Mouse (Mus musculus): ENCODE measurements around the gene Olfr70. TPM values are rescaled to one million over a fixed set of nuclear protein-coding genes. Genes with fewer than 3 reads are reported as not detected.

Olfr70 gene
- polyA plus RNA-seq, 1 experiment from 2014 or later, result not detected

GRCm38 (mm10) chr4:43703439-43703838, 2.8 kb upstream of the Olfr70 start:
- WGBS, result 75% methylated on average over 6 of the region's 6 CpGs
- ATAC-seq, result no peak

DNA sequence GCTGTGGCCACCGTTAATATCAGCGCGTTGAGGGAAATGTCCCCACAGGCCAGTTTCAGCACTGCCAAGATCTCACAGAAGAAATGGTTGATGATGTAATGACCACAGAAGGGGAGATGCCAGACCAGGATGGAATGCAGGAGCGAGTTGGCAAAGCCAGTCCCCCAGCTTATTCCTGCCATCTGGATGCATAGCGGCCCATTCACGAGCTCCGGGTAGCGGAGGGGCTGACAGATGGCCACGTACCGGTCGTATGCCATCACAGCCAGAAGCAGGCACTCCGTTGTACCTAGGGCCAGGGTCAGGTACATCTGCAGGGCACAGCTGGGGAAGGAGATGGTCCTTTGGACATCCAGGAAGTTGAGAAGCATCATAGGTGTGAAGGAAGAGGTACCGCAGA, 4.0 kb downstream of the Olfr70 start:
- Histone ChIP-seq H3K36me3 (no peaks in the 10 kb centered on the region), H3K4me1 (replicated peaks) (0 out of 2 replicates have a peak, but pooled peaks cover 3% of the 10 kb centered on the region), H3K4me3 (replicated peaks) (no peak overlapping the region), H3K27me3 (replicated peaks) (no peaks in the 10 kb centered on the region), H3K4me2 (replicated peaks) (no peak overlapping the region), H3K27ac (no peak overlapping the region), H3K9ac (no peak overlapping the region), H3K9me3 (no peaks in the 10 kb centered on the region)
- ATAC-seq, result no peak
- WGBS, result 90% methylated on average over 13 of the region's 13 CpGs

More at GRCm38 (mm10) chr4:43703439-43703838, 2.8 kb upstream of the Olfr70 start:
- no peak overlapping the region for H3K9ac ChIP-seq
- no peak overlapping the region for H3K4me2 ChIP-seq (replicated peaks)
- no peak overlapping the region for H3K4me3 ChIP-seq (replicated peaks)
- no peaks in the 10 kb centered on the region for H3K9me3 ChIP-seq
- H3K36me3 ChIP-seq, result no peaks in the 10 kb centered on the region
- H3K27ac ChIP-seq, result no peak overlapping the region
- no peaks in the 10 kb centered on the region for H3K4me1 ChIP-seq (replicated peaks)
- no peaks in the 10 kb centered on the region for H3K27me3 ChIP-seq (replicated peaks)

DNA sequence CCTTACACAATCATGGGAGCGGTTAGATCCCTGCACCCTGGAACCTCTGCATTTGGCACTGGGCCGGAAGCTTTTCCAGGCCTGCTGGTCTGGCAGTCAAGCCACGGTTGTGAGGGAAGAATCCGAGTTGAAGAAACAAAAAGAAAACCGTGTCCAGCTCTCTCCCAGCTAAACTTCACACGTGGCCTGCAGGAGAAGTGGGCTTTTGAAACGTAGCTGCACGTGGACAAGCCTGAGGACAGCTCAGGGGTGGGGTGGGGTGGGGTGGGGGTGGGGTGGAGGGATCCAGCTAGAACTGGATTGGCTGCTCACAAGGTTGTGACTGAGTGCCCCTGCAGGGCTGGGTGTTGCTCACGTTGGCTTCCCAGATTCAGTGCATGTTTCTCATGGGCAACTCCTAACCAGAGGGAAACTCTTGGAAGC, 5.3 kb downstream of the Olfr70 start:
- no peak overlapping the region for H3K4me2 ChIP-seq (replicated peaks)
- no peak overlapping the region for H3K27ac ChIP-seq
- peak; percentile 86 for ATAC-seq
- H3K9me3 ChIP-seq, result no peaks in the 10 kb centered on the region
- H3K4me1 ChIP-seq (replicated peaks), result 0 out of 2 replicates have a peak, but pooled peaks cover 3% of the 10 kb centered on the region
- no peaks in the 10 kb centered on the region for H3K27me3 ChIP-seq (replicated peaks)
- WGBS, result 24% methylated on average over 9 of the region's 9 CpGs
- H3K36me3 ChIP-seq, result no peaks in the 10 kb centered on the region
- H3K9ac ChIP-seq, result no peak overlapping the region
- H3K4me3 ChIP-seq (replicated peaks), result no peak overlapping the region

GRCm38 (mm10) chr4:43694439-43695248, 6.0 kb downstream of the Olfr70 start:
- no peaks in the 10 kb centered on the region for H3K27me3 ChIP-seq (replicated peaks)
- ATAC-seq, result no peak
- H3K9ac ChIP-seq, result no peak overlapping the region
- 0 out of 2 replicates have a peak, but pooled peaks cover 2% of the 10 kb centered on the region for H3K36me3 ChIP-seq
- H3K9me3 ChIP-seq, result no peaks in the 10 kb centered on the region
- 76% methylated on average over 1 of the region's 1 CpGs for WGBS
- H3K4me2 ChIP-seq (replicated peaks), result no peak overlapping the region
- H3K4me1 ChIP-seq (replicated peaks), result 0 out of 2 replicates have a peak, but pooled peaks cover 3% of the 10 kb centered on the region
- no peak overlapping the region for H3K27ac ChIP-seq
- no peak overlapping the region for H3K4me3 ChIP-seq (replicated peaks)

DNA sequence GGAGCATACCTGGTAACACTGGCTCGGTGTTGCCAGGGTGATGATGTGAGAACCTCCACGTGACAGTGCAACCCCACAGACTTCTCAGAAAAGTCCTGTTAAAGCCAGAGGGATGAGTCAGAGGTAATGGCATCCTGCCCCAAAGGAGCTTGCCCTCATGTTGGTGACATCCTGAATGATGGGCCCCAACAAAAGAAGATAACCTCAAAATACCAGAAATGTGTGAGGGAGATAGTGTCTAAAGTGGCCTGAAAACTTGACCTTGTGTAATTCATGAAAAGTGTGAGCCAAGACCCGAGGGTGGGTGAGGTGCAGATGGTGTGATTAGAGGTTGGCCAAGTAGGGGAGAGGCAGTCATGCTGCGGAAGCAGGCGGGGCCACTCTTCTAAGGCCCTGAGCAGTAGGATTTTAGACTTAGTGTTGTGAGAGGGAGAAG, 6.8 kb downstream of the Olfr70 start:
- Histone ChIP-seq H3K4me3 (replicated peaks) (no peak overlapping the region), H3K9ac (no peak overlapping the region), H3K27me3 (replicated peaks) (no peaks in the 10 kb centered on the region), H3K27ac (no peak overlapping the region), H3K4me2 (replicated peaks) (no peak overlapping the region), H3K36me3 (0 out of 2 replicates have a peak, but pooled peaks cover 2% of the 10 kb centered on the region), H3K9me3 (no peaks in the 10 kb centered on the region), H3K4me1 (replicated peaks) (0 out of 2 replicates have a peak, but pooled peaks cover 3% of the 10 kb centered on the region)
- 0 out of 2 replicates have a peak, but pooled peaks have one; percentile 63 for ATAC-seq
- 64% methylated on average over 5 of the region's 5 CpGs for WGBS

- no peak overlapping the region for H3K4me2 ChIP-seq (replicated peaks)
- no peak overlapping the region for H3K27ac ChIP-seq
- H3K27me3 ChIP-seq (replicated peaks), result no peaks in the 10 kb centered on the region
- H3K36me3 ChIP-seq, result 0 out of 2 replicates have a peak, but pooled peaks cover 2% of the 10 kb centered on the region
- H3K4me1 ChIP-seq (replicated peaks), result 0 out of 2 replicates have a peak, but pooled peaks cover 3% of the 10 kb centered on the region
- 75% methylated on average over 5 of the region's 5 CpGs for WGBS
- no peaks in the 10 kb centered on the region for H3K9me3 ChIP-seq
- H3K4me3 ChIP-seq (replicated peaks), result no peak overlapping the region
- H3K9ac ChIP-seq, result no peak overlapping the region
- ATAC-seq, result no peak
These were observed 9.6 kb downstream of the Olfr70 start for GRCm38 (mm10) chr4:43691026-43691425.

DNA sequence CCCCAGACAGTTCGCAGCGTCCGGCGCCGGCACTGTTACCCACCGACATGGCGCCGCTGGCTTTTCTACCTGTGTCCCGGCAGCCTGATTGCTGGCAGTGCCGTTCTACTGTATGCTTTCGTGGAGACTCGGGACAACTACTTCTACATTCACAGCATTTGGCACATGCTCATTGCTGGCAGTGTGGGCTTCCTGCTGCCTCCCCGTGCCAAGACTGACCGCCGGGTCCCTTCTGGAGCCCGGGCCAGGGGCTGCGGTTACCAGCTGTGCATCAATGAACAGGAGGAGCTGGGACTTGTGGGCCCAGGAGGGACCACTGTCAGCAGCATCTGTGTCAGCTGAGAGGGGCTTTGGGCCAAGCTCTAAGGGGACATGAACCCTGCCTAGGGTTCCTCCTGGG, 10.6 kb downstream of the Olfr70 start:
- 94% methylated on average over 17 of the region's 17 CpGs for WGBS
- Histone ChIP-seq H3K27ac (no peak overlapping the region), H3K4me2 (replicated peaks) (no peak overlapping the region)

GRCm38 (mm10) chr4:43679416-43680043, 21.1 kb downstream of the Olfr70 start:
- Histone ChIP-seq H3K27me3 (replicated peaks) (no peaks in the 10 kb centered on the region), H3K4me2 (replicated peaks) (no peak overlapping the region), H3K9ac (no peak overlapping the region), H3K27ac (no peak overlapping the region), H3K4me3 (replicated peaks) (no peak overlapping the region), H3K4me1 (replicated peaks) (0 out of 2 replicates have a peak, but pooled peaks cover 4% of the 10 kb centered on the region), H3K36me3 (peaks cover 6% of the 10 kb centered on the region; the same call in 1 of the 2 replicates), H3K9me3 (no peaks in the 10 kb centered on the region)
- 86% methylated on average over 7 of the region's 7 CpGs for WGBS
- no peak for ATAC-seq

More for the DNA sequence above, 10.6 kb downstream of the Olfr70 start:
- no peak for ATAC-seq
- Histone ChIP-seq H3K9ac (no peak overlapping the region), H3K4me1 (replicated peaks) (0 out of 2 replicates have a peak, but pooled peaks cover 3% of the 10 kb centered on the region), H3K36me3 (0 out of 2 replicates have a peak, but pooled peaks cover 2% of the 10 kb centered on the region), H3K9me3 (no peaks in the 10 kb centered on the region), H3K27me3 (replicated peaks) (no peaks in the 10 kb centered on the region), H3K4me3 (replicated peaks) (no peak overlapping the region)

DNA sequence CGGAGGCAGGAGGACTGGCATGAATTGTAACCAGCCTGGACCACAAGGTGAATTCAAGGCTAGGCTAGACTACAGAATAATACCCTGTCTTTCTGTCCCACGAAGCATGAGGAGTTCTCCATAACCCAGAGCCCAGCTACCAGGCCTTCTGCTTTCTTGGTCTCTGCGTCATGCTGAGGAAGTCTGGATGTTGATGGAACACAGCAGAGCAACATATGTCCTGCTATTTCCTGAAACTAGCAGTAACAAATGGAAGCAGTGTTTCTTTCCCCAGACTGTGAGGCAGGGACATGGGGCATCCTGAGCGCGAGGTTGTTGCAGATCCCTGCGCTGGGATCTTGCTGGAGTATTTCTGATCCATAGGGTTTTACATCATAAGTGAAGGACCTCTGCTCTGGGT, 22.1 kb downstream of the Olfr70 start:
- WGBS, result 83% methylated on average over 6 of the region's 6 CpGs

GRCm38 (mm10) chr4:43675608-43676007, 25.0 kb downstream of the Olfr70 start:
- H3K9ac ChIP-seq, result no peak overlapping the region
- WGBS, result 63% methylated on average over 4 of the region's 4 CpGs
- ATAC-seq, result peak; percentile 48

More for the DNA sequence above, 22.1 kb downstream of the Olfr70 start:
- Histone ChIP-seq H3K9ac (no peak overlapping the region), H3K36me3 (peaks cover 6% of the 10 kb centered on the region; the same call in 1 of the 2 replicates), H3K27ac (no peak overlapping the region), H3K4me3 (replicated peaks) (no peak overlapping the region), H3K9me3 (no peaks in the 10 kb centered on the region), H3K4me2 (replicated peaks) (no peak overlapping the region), H3K27me3 (replicated peaks) (no peaks in the 10 kb centered on the region), H3K4me1 (replicated peaks) (0 out of 2 replicates have a peak, but pooled peaks cover 4% of the 10 kb centered on the region)
- ATAC-seq, result no peak

GRCm38 (mm10) chr4:43674974-43675373, 25.6 kb downstream of the Olfr70 start:
- Histone ChIP-seq H3K4me3 (replicated peaks) (no peak overlapping the region), H3K9me3 (no peaks in the 10 kb centered on the region), H3K9ac (no peak overlapping the region), H3K27me3 (replicated peaks) (no peaks in the 10 kb centered on the region), H3K36me3 (no peaks in the 10 kb centered on the region), H3K27ac (no peak overlapping the region), H3K4me2 (replicated peaks) (no peak overlapping the region), H3K4me1 (replicated peaks) (0 out of 2 replicates have a peak, but pooled peaks cover 6% of the 10 kb centered on the region)
- peak; percentile 57 for ATAC-seq
- WGBS, result 51% methylated on average over 5 of the region's 5 CpGs

More at GRCm38 (mm10) chr4:43675608-43676007, 25.0 kb downstream of the Olfr70 start:
- Histone ChIP-seq H3K4me3 (replicated peaks) (no peak overlapping the region), H3K4me2 (replicated peaks) (no peak overlapping the region), H3K9me3 (no peaks in the 10 kb centered on the region), H3K36me3 (no peaks in the 10 kb centered on the region), H3K27me3 (replicated peaks) (no peaks in the 10 kb centered on the region), H3K4me1 (replicated peaks) (0 out of 2 replicates have a peak, but pooled peaks cover 4% of the 10 kb centered on the region), H3K27ac (no peak overlapping the region)

DNA sequence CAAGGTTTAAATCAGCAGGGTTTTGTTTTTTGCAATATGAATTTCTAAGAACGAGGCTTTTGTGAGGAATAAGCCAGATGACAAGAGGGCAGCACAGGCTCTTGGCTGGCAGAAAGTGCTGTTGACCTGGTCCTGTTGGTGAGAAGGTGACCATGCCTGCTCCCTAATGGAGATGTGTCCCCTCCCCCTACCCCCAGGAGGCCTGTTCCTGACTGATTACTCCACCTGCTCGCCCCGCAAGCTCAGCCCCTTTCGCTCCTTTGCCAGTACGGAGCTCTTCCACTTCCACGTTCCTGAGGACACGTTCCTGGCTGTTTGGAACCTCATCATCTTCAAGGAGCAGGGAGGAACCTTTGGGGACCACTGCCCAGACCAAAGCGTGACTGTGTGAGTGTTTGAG, 26.9 kb downstream of the Olfr70 start:
- Histone ChIP-seq H3K4me1 (replicated peaks) (peaks cover 12% of the 10 kb centered on the region), H3K9me3 (no peaks in the 10 kb centered on the region), H3K27me3 (replicated peaks) (no peaks in the 10 kb centered on the region), H3K4me2 (replicated peaks) (no peak overlapping the region), H3K9ac (no peak overlapping the region), H3K4me3 (replicated peaks) (no peak overlapping the region), H3K27ac (no peak overlapping the region), H3K36me3 (no peaks in the 10 kb centered on the region)
- 77% methylated on average over 8 of the region's 8 CpGs for WGBS
- no peak for ATAC-seq

Measured in intestine, embryonic 15.5 days (tissue).